Mouse (Mus musculus): ENCODE measurements around the gene Pou2f3. TPM values are rescaled to one million over a fixed set of nuclear protein-coding genes. Genes with fewer than 3 reads are reported as not detected.

The Pou2f3 gene
- polyA plus RNA-seq, 1 experiment from 2014 or later = 0.24 TPM

DNA sequence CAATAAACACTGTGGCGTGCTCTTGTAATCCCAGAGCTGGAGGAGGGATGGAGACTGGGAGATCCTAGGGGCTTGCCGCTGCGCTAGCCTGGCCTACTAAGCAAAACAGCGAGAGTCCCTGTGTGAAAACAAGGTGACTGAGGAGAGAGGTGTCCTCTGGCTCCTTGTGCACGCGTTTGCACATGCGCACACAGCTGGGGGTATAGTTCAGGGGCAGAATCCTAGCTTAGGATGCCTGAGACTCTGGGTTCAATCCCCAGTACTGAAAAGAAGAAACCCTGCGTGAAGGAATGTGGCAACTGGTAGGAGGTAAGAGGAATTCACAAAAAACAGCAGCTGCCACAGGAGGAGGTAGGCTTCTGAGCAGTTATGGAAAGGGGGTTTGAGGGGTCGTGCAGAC lies 16.2 kb downstream of the Pou2f3 start:
- Histone ChIP-seq H3K27me3 (replicated peaks; ENCODE audit: control insufficient read depth, insufficient read depth, low read length) (no peaks in the 10 kb centered on the region), H3K27ac (ENCODE audit: low read length) (no peak overlapping the region), H3K4me1 (ENCODE audit: control insufficient read depth, insufficient read depth, low read length) (peaks cover 1% of the 10 kb centered on the region; the same call in 1 of the 2 replicates), H3K4me2 (ENCODE audit: low read depth, low read length) (no peak overlapping the region), H3K4me3 (ENCODE audit: low read length) (no peak overlapping the region), H3K9me3 (ENCODE audit: control insufficient read depth, low read length) (no peaks in the 10 kb centered on the region), H3K36me3 (ENCODE audit: control insufficient read depth, insufficient read depth, low read length) (no peaks in the 10 kb centered on the region), H3K9ac (ENCODE audit: low read depth, low read length) (no peak overlapping the region)
- 38% methylated on average over 9 of the region's 9 CpGs for WGBS
- ATAC-seq = no peak

DNA sequence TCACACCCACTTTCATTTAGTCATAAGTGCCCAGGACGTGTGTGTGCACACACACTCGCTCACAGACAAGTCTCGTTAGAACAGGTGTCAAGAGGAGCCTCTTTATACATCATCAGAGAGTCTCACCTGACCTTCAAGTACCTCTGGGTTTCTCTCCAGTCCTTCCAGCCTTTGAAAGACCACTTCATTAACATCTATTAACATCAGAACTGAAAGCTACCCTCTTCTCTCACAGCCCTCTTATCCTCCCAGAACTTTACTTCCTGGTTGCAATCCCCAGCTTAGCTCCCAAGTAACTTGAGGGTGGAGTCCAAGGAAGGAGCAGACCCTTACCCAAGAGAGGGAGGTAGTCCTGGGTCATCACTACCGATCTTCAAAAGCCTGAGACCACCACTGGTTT lies 18.6 kb downstream of the Pou2f3 start:
- H3K27me3 ChIP-seq (replicated peaks; ENCODE audit: control insufficient read depth, insufficient read depth, low read length) = no peaks in the 10 kb centered on the region
- no peaks in the 10 kb centered on the region for H3K9me3 ChIP-seq (ENCODE audit: control insufficient read depth, low read length)
- H3K4me3 ChIP-seq (ENCODE audit: low read length) = no peak overlapping the region
- H3K27ac ChIP-seq (ENCODE audit: low read length) = no peak overlapping the region
- H3K4me1 ChIP-seq (ENCODE audit: control insufficient read depth, insufficient read depth, low read length) = peaks cover 14% of the 10 kb centered on the region
- no peak overlapping the region for H3K9ac ChIP-seq (ENCODE audit: low read depth, low read length)
- WGBS = 55% methylated on average over 4 of the region's 4 CpGs
- H3K36me3 ChIP-seq (ENCODE audit: control insufficient read depth, insufficient read depth, low read length) = no peaks in the 10 kb centered on the region
- H3K4me2 ChIP-seq (ENCODE audit: low read depth, low read length) = no peak overlapping the region
- ATAC-seq = no peak

DNA sequence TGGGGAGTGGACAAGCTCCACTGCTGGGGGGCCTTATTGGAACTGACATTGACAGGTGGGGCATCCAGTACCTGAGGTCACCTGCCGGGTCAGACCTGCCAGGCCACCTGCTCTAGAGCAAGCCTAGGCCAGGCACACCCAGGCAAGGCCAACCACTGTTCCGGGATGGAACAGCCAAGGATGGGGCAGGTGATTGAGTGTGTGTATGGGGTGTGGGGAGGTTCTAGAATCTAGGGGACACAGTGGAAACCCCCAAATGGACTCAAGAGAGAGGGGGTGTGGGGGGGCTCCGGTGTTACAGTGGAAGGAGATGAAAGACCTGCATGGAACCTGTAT lies 21.2 kb downstream of the Pou2f3 start:
- no peak overlapping the region for H3K4me3 ChIP-seq (ENCODE audit: low read length)
- no peak overlapping the region for H3K27ac ChIP-seq (ENCODE audit: low read length)
- no peaks in the 10 kb centered on the region for H3K36me3 ChIP-seq (ENCODE audit: control insufficient read depth, insufficient read depth, low read length)
- no peaks in the 10 kb centered on the region for H3K9me3 ChIP-seq (ENCODE audit: control insufficient read depth, low read length)
- H3K27me3 ChIP-seq (replicated peaks; ENCODE audit: control insufficient read depth, insufficient read depth, low read length) = no peaks in the 10 kb centered on the region
- H3K4me2 ChIP-seq (ENCODE audit: low read depth, low read length) = no peak overlapping the region
- no peak for ATAC-seq
- 58% methylated on average over 3 of the region's 3 CpGs for WGBS
- H3K4me1 ChIP-seq (ENCODE audit: control insufficient read depth, insufficient read depth, low read length) = peaks cover 14% of the 10 kb centered on the region
- H3K9ac ChIP-seq (ENCODE audit: low read depth, low read length) = no peak overlapping the region

DNA sequence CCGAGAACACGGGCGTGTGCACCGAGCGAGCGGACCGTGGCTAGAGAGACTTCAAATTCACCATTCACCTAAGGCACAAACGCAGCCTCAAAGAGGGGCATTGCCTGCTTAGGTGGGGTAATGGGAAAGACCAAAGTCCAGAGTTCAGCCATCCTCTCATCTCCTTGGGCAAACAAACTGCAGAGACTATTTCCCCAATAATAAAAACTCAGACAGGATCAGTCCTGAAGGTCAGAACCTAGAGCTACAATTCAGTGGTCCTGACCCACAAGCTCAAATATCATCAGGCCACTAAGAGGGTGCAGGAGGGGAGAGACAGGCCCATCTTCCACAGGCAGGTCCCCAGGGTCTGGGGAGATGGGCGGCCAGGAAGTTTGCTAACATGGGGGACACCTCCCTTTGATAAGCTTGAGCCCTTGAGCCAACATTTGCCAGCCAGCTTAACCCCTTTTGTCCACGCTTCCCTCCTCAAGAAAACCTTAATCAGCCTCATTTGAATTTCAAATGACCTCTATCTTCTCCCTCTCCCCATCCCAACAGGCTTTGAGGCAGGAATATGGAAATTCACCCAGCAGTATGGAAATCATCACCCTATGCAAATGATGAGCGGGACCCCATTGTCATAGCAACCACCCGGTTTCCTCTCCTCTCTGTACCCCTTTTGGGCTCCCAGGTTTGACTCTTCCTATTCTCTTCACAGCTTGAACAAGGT lies 21.7 kb downstream of the Pou2f3 start:
- Histone ChIP-seq H3K4me1 (ENCODE audit: control insufficient read depth, insufficient read depth, low read length) (peaks cover 14% of the 10 kb centered on the region), H3K27ac (ENCODE audit: low read length) (0 out of 2 replicates have a peak overlapping the region, but pooled peaks have one; percentile 37), H3K9me3 (ENCODE audit: control insufficient read depth, low read length) (no peaks in the 10 kb centered on the region), H3K4me2 (ENCODE audit: low read depth, low read length) (no peak overlapping the region; the same call in 1 of the 2 replicates), H3K4me3 (ENCODE audit: low read length) (no peak overlapping the region), H3K27me3 (replicated peaks; ENCODE audit: control insufficient read depth, insufficient read depth, low read length) (no peaks in the 10 kb centered on the region), H3K36me3 (ENCODE audit: control insufficient read depth, insufficient read depth, low read length) (no peaks in the 10 kb centered on the region), H3K9ac (ENCODE audit: low read depth, low read length) (no peak overlapping the region)
- ATAC-seq = peak; percentile 51
- 59% methylated on average over 12 of the region's 12 CpGs for WGBS

DNA sequence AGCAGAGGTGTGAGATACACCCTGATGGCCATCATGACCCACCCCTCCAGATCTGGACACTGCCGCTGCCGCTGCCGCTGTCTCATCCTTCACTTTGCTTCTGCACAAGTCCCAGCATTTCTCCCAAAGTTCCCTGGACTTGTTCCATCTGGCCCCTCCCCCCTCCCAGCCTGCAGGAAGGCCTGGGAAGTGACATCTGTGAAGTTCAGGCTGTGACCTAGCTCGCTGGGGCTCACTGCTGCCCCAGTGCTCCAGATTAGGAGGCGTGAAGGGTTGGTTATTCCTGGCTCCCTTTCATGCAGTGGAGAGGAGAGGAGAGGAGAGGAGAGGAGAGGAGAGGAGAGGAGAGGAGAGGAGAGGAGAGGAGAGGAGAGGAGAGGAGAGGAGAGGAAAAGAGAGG lies 30.6 kb downstream of the Pou2f3 start:
- WGBS = 46% methylated on average over 5 of the region's 5 CpGs

DNA sequence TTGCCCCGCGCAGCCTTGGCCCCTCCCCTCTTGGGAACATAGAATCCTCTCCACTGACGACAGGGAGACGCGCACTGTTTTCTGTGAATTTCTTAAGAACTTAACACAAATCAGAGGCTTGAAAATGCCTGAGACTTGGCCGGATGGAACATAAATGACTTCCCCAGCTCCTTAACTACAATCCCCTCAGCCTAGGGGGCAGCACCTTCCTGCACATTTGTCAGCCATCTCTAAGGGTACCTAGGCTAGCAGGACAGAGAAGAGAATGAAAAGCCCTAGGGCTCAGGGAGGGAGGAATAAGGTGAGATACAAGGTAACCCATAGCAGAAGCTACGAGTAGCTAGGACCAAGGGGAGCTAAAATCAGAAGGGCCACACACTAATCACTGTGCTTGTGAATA lies 32.0 kb downstream of the Pou2f3 start:
- Histone ChIP-seq H3K9me3 (ENCODE audit: control insufficient read depth, low read length) (no peaks in the 10 kb centered on the region), H3K36me3 (ENCODE audit: control insufficient read depth, insufficient read depth, low read length) (no peaks in the 10 kb centered on the region), H3K4me2 (ENCODE audit: low read depth, low read length) (no peak overlapping the region), H3K27me3 (replicated peaks; ENCODE audit: control insufficient read depth, insufficient read depth, low read length) (no peaks in the 10 kb centered on the region), H3K27ac (ENCODE audit: low read length) (no peak overlapping the region), H3K4me3 (ENCODE audit: low read length) (no peak overlapping the region), H3K4me1 (ENCODE audit: control insufficient read depth, insufficient read depth, low read length) (peaks cover 2% of the 10 kb centered on the region; the same call in 1 of the 2 replicates), H3K9ac (ENCODE audit: low read depth, low read length) (no peak overlapping the region)
- ATAC-seq = no peak
- WGBS = 59% methylated on average over 7 of the region's 7 CpGs

More for the DNA sequence above, 30.6 kb downstream of the Pou2f3 start:
- Histone ChIP-seq H3K4me3 (ENCODE audit: low read length) (no peak overlapping the region), H3K27ac (ENCODE audit: low read length) (no peak overlapping the region), H3K9me3 (ENCODE audit: control insufficient read depth, low read length) (no peaks in the 10 kb centered on the region), H3K4me1 (ENCODE audit: control insufficient read depth, insufficient read depth, low read length) (peaks cover 2% of the 10 kb centered on the region; the same call in 1 of the 2 replicates), H3K36me3 (ENCODE audit: control insufficient read depth, insufficient read depth, low read length) (no peaks in the 10 kb centered on the region), H3K27me3 (replicated peaks; ENCODE audit: control insufficient read depth, insufficient read depth, low read length) (no peaks in the 10 kb centered on the region), H3K4me2 (ENCODE audit: low read depth, low read length) (no peak overlapping the region), H3K9ac (ENCODE audit: low read depth, low read length) (no peak overlapping the region; the same call in 1 of the 2 replicates)
- peak; percentile 62; the same call in 1 of the 2 replicates for ATAC-seq

DNA sequence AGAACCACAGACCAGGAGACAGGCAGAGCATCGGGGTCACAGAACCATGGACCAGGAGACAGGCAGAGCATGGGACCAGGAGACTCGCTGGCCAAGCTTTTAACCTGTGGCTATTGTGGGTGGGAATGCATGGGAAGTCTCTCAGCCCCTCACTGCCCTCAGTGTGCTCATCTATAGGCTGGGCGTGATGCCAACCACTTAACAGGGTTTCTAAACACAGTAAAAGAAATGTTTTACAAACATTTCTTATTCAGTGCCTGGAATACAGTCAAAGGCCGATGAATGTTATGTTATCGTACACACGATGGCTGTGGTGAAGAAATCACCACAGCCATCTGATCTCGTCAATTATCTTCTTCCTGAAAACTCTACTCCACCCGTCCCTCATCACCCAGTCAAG lies 43.1 kb downstream of the Pou2f3 start:
- ATAC-seq = peak; percentile 28
- no peak overlapping the region for H3K4me3 ChIP-seq (ENCODE audit: low read length)

DNA sequence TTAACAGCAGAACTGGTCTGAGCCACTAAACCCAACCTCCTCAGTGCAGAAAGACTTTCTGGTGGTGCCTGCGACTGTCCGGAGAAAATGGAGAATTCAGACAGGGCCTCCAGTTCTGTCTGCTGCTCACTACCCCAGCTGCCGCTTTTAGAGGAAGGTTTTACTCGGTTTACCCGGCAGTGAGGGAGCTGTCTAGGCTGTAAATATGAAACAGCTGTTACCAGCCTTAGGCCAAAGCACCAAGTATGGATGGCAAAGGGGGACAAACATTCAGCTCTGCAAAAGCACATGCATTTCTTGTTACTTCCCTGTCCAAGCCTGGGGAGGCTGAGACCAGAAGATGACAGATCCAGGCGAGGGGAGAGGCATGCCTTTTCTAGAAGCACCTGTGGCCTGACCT lies 43.8 kb downstream of the Pou2f3 start:
- Histone ChIP-seq H3K36me3 (ENCODE audit: control insufficient read depth, insufficient read depth, low read length) (no peaks in the 10 kb centered on the region), H3K4me1 (ENCODE audit: control insufficient read depth, insufficient read depth, low read length) (peaks cover 8% of the 10 kb centered on the region; the same call in 1 of the 2 replicates), H3K9ac (ENCODE audit: low read depth, low read length) (no peak overlapping the region), H3K27me3 (replicated peaks; ENCODE audit: control insufficient read depth, insufficient read depth, low read length) (no peaks in the 10 kb centered on the region), H3K4me2 (ENCODE audit: low read depth, low read length) (no peak overlapping the region), H3K9me3 (ENCODE audit: control insufficient read depth, low read length) (no peaks in the 10 kb centered on the region), H3K4me3 (ENCODE audit: low read length) (no peak overlapping the region), H3K27ac (ENCODE audit: low read length) (no peak overlapping the region)
- WGBS = 75% methylated on average over 6 of the region's 6 CpGs
- no peak for ATAC-seq

More for the DNA sequence above, 43.1 kb downstream of the Pou2f3 start:
- Histone ChIP-seq H3K9me3 (ENCODE audit: control insufficient read depth, low read length) (no peaks in the 10 kb centered on the region), H3K27me3 (replicated peaks; ENCODE audit: control insufficient read depth, insufficient read depth, low read length) (no peaks in the 10 kb centered on the region), H3K36me3 (ENCODE audit: control insufficient read depth, insufficient read depth, low read length) (no peaks in the 10 kb centered on the region), H3K4me1 (ENCODE audit: control insufficient read depth, insufficient read depth, low read length) (peaks cover 8% of the 10 kb centered on the region; the same call in 1 of the 2 replicates), H3K27ac (ENCODE audit: low read length) (0 out of 2 replicates have a peak overlapping the region, but pooled peaks have one; percentile 6), H3K9ac (ENCODE audit: low read depth, low read length) (no peak overlapping the region), H3K4me2 (ENCODE audit: low read depth, low read length) (no peak overlapping the region)
- WGBS = 52% methylated on average over 8 of the region's 8 CpGs

DNA sequence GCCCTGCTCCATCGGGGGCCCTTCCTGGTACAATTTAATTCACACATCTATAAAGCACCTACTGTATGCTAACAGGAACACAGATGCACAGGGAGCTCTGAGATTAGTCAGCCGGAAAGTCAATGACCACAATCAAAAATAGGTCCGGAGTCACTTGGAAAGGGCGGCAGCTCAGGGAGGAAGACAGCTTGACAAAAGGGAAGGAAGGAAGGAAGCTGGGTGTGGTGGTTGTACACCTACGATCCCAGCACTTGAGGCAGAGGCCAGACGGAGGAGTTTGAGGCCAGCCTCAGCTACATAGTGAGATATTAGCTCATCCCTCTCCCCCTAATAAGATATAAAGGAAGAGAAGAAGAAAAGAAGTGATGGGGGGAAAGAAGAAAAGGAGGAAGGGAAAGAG lies 54.2 kb downstream of the Pou2f3 start:
- no peak overlapping the region for H3K27ac ChIP-seq (ENCODE audit: low read length)
- no peak overlapping the region for H3K4me3 ChIP-seq (ENCODE audit: low read length)
- no peak overlapping the region for H3K9ac ChIP-seq (ENCODE audit: low read depth, low read length)
- H3K9me3 ChIP-seq (ENCODE audit: control insufficient read depth, low read length) = no peaks in the 10 kb centered on the region
- H3K4me1 ChIP-seq (ENCODE audit: control insufficient read depth, insufficient read depth, low read length) = no peaks in the 10 kb centered on the region
- no peak overlapping the region for H3K4me2 ChIP-seq (ENCODE audit: low read depth, low read length)
- 74% methylated on average over 6 of the region's 6 CpGs for WGBS
- no peaks in the 10 kb centered on the region for H3K27me3 ChIP-seq (replicated peaks; ENCODE audit: control insufficient read depth, insufficient read depth, low read length)
- no peak for ATAC-seq
- no peaks in the 10 kb centered on the region for H3K36me3 ChIP-seq (ENCODE audit: control insufficient read depth, insufficient read depth, low read length)

DNA sequence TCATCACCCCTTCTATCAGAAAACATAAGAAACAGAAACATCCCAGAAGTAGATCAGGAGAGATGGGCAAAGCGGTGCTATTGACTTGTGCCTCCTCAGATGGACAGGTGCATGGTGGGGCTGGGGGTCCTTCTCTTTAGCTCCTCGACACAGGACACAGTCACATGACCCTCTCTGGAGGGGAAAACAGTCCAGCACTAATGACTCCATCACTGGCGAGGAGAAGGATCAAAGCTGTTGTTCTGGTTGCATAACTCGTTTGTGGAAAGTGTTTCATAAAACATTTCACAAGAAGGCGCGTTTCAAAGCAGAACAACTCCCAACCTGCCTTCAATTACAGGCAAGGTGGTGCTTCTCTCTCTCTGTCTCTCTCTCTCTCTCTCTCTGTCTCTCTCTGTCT lies 58.4 kb downstream of the Pou2f3 start:
- H3K36me3 ChIP-seq (ENCODE audit: control insufficient read depth, insufficient read depth, low read length) = no peaks in the 10 kb centered on the region
- H3K9ac ChIP-seq (ENCODE audit: low read depth, low read length) = no peak overlapping the region
- H3K4me2 ChIP-seq (ENCODE audit: low read depth, low read length) = no peak overlapping the region
- H3K9me3 ChIP-seq (ENCODE audit: control insufficient read depth, low read length) = no peaks in the 10 kb centered on the region
- 76% methylated on average over 6 of the region's 6 CpGs for WGBS
- H3K27me3 ChIP-seq (replicated peaks; ENCODE audit: control insufficient read depth, insufficient read depth, low read length) = no peaks in the 10 kb centered on the region
- no peak for ATAC-seq
- H3K27ac ChIP-seq (ENCODE audit: low read length) = no peak overlapping the region
- H3K4me3 ChIP-seq (ENCODE audit: low read length) = no peak overlapping the region
- peaks cover 4% of the 10 kb centered on the region; the same call in 1 of the 2 replicates for H3K4me1 ChIP-seq (ENCODE audit: control insufficient read depth, insufficient read depth, low read length)
